Mouse (Mus musculus): ENCODE data around the gene Cdk17.
"Not testable (repeated sequence)": the region's sequence is repeated elsewhere in the genome, so short reads cannot be mapped to it uniquely, and the experiment has no call there.

Cdk17 gene

GRCm38 (mm10) chr10:93143285-93143985 lies 17.2 kb upstream of the Cdk17 start:
- in situ Hi-C loops (cut with MboI): no loop called here

- in situ Hi-C loops (cut with MboI): no loop called here
Measured at GRCm38 (mm10) chr10:93143986-93144314, 16.7 kb upstream of the Cdk17 start.

GRCm38 (mm10) chr10:93144579-93144978 lies 16.1 kb upstream of the Cdk17 start:
- in situ Hi-C loops (cut with MboI): no loop called here

DNA sequence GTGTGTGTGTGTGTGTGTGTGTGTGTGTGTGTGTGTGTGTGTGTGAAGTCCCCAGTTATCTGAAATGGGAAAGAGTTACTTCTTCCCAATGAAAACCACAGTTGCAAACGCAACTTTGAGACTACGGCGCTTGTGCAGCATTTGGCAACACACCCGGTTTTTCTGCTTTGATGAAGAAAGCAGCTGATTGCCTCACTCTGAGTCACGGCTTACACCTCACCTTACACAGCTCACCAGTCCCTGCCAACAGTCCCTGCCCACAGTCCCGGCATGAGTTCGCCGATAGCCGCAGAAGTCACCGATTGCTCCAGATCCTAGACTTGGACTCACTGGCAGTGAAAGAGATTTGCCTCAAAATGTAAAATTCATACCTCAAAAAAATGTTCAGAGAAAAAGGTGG lies 15.6 kb upstream of the Cdk17 start:
- in situ Hi-C loops (cut with MboI): no loop called here

- in situ Hi-C loops (cut with MboI): no loop called here
Measured at GRCm38 (mm10) chr10:93146601-93147000, 14.1 kb upstream of the Cdk17 start.

- in situ Hi-C loops (cut with MboI): no loop called here
Measured at GRCm38 (mm10) chr10:93147691-93148090, 13.0 kb upstream of the Cdk17 start.

GRCm38 (mm10) chr10:93149597-93149996 lies 11.1 kb upstream of the Cdk17 start:
- in situ Hi-C loops (cut with MboI): no loop called here

DNA sequence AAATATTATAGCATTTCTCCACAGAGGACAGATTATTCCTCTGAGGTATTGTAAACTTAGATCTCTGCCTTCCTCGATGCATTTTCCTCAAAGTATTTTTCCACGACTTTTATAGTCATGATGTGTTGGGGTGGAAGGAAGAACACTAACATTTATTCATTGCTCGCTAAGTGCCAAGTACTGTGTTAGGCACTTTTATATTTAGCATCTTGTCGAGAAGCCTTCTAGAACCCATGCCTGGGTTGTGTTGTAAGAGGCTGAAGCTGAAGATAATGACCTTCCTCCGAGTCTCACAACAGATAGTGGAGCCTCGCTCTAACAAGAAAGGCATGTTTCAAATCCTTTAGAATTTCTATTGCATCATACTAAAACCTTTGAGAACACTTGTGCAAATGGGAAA lies 8.9 kb upstream of the Cdk17 start:
- in situ Hi-C loops (cut with MboI): no loop called here

- in situ Hi-C loops (cut with MboI): no loop called here
Measured at GRCm38 (mm10) chr10:93152698-93153097, 8.0 kb upstream of the Cdk17 start.

DNA sequence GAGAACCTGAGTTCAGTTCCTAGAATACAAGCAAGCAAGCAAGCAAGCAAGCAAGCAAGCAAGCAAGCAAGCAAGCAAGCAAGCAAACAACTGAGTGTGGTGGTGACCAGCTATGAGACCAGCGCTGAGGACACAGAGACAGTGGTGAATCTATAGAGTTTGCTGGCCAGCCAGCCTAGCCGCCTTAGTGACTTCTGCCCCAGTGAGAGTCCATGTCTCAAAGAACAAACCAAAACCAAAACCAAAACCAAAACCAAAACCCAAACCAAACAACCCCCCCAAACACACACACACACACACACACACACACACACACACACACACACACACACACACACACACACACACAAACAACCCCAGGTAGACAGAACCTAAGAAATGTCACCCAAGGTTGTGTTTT lies 7.3 kb upstream of the Cdk17 start:
- in situ Hi-C loops (cut with MboI): not testable (repeated sequence)

DNA sequence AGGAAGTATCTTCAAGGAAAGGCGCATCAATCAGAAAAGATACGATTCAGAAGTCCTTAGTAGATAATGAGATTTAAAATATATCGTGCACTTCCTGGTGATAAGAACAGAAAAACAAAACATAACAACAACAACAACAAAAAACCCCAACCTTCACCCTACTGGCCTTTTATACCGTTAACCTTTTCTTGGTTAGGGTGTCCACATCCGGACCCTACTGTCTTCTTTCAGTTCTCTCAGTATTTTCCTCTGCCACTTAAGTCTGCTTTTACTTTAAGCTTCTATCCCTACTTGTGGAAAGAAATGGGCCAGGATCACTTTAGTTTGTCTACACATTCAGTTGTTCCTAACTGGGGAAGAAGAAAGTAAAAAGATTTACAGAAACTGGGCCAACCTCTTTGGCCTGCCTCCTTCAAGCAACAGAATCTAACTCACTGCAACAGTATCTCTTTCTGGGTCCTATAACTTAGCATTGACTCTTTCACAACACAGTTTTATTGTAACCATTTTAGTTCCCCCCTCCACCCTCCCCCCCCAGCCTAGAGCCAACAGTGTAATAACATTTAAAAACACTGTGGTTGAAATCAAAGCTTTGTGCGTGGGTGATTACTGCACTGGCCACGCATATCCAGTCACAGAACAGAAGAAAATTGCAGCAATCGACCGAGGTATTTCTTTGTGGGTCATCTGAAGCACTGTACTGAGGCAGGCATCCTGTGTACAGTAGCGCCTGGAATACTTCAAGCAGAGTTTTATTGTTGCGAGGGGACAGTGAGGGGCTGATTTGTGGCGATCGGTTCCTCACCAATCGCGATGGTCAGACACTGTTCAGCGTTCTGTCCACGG lies 801 bp upstream of the Cdk17 start:
- in situ Hi-C loops (cut with MboI): no loop called here

DNA sequence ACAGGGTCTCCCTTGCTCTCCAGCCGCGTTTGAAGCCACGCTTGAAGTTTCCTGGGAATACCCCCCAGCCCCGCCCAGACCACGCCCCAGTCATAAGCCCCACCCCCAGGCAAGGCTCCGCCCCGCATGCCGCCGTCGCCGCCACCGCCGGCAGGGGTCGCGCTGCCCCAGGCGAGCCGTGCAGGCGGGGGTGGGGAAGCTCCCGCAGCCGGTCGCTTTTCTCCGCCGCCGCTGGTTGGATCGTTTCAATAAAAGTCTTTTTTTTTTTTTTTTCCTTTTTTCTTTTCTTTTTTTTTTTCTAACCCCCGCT lies 223 bp upstream of the Cdk17 start:
- in situ Hi-C loops (cut with MboI): no loop called here

GRCm38 (mm10) chr10:93161511-93162275 lies 1.0 kb downstream of the Cdk17 start:
- in situ Hi-C loops (cut with MboI): no loop called here

- in situ Hi-C loops (cut with MboI): no loop called here
Measured at GRCm38 (mm10) chr10:93162276-93162971, 1.7 kb downstream of the Cdk17 start.

DNA sequence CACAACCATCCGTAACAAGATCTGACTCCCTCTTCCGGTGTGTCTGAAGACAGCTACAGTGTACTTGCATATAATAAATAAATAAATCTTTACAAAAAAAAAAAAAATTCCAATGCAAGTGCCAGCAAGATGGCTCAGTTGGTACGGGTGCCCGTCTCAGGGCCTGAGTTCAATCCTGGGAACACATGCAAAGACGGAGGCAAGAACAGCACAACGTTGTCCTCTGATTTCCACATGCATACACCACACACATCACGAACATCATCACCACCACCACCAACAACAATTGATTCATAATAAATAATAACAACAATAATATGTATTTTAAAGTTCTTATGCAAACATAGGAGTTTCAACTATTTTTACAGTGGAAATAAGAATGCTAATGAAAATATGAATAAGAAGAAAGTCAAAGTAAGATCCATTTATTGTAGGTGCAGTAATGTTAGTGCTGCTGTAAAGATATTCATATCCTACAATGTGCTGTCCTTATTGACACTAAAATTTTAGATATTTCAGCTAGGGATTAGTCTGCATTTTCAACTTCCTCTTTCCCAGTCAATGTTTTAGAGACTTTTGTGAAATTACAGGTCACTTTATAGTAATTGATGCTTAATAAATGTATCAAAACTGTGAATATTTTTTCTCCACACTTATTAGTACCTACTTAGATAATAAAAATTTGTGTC lies 2.4 kb downstream of the Cdk17 start:
- in situ Hi-C loops (cut with MboI): no loop called here

- in situ Hi-C loops (cut with MboI): no loop called here
Measured at GRCm38 (mm10) chr10:93163711-93164488, 3.2 kb downstream of the Cdk17 start.

DNA sequence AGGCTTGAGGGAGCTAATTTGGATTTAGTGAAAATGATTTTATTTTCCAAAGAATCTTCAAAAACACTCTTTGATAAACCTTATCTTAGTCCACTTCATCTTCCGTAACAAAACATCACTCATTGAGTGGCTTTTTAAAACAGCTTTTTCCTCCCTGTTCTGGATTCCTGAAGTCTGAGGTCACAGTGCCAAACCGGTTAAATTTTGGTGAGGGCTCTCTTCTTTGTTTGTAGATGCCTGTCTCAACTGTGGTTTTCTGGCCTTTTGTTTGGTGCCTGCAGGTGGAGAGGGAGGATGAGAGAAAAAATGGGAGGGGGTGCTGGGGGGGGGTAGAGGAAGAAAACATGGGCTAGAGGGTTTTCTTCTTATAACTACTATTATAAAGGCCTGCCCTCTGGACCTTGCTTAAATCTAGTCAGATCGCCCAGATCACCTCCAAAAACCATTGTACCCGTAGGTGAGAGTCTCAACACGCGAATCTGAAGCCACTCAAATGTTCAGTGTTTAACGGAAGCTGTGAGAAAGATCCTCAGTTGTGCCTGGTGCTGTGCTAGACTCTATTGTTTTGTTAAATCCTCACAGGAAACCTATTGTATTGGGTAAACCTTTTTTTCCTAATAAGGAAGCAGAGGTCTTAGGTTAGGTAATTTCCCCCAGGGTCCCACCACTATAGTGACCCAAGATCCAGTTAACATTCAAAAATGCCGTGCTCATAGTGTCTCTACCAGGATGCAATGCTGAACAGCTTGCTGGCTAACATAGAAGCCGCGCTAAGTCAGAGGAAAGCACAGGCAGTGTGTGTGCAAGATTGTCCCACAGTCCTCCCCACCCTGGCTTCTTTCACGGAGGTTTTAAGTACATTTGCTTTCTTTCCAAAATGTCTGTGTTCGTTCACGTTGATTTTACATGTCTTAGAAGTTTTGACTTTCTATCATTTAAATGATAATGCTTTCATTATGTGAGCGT lies 5.0 kb downstream of the Cdk17 start:
- in situ Hi-C loops (cut with MboI): no loop called here

DNA sequence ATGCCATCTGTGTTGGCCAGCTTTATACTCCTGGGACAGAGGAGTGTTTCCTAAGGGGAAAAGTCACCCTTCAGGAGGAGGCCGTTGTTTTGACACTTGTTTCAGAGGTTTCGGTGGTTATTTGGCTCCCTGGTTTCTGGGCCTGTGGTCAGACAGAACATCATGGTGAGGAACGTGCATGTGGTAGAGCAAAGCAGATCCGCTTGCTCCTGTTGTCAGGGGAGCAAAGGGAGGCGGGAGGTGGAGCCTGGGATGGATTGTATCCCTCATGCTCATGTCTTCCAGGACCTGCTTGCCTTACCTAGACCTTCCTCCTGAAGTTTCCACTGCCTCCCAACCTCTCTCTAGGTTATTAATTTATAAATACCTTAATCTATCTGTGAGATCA lies 5.7 kb downstream of the Cdk17 start:
- in situ Hi-C loops (cut with MboI): no loop called here

GRCm38 (mm10) chr10:93167311-93167710 lies 6.6 kb downstream of the Cdk17 start:
- in situ Hi-C loops (cut with MboI): no loop called here

GRCm38 (mm10) chr10:93168067-93168466 lies 7.4 kb downstream of the Cdk17 start:
- in situ Hi-C loops (cut with MboI): no loop called here

Measured in mature B cell (primary cell).